Mouse (Mus musculus) lung, embryonic 14.5 days (tissue): ENCODE measurements at regions not wholly inside any gene's neighbourhood (a gene's known extent, or its start where the extent isn't known, plus 50 kb on each side); places are given as distances from the start of the nearest gene placed in this dataset.
A peak's percentile ranks its signal among the peaks of the same experiment; 100 is the strongest.

Experiments used
- ATAC-seq: fragments of 200-750 bp; cut with Nextera tagmentation; 2 replicates; pipeline ENCODE4 v1.8.0; 2017; ENCODE audit warnings: mild to moderate bottlenecking, moderate TSS enrichment, moderate library complexity; ENCODE audit not compliant: insufficient read depth
- DNase-seq: peaks from one replicate; pipeline ENCODE4 v3.0.0-alpha.2; 2015
- H3K27ac ChIP-seq: fragments of 300-500 bp; sonication (generic); 2 replicates; pipeline ENCODE4 v1.5.1; 2014; ENCODE audit warnings: low read depth, mild to moderate bottlenecking, moderate library complexity
- H3K27me3 ChIP-seq: fragments of 300-500 bp; sonication (generic); 2 replicates; pipeline ENCODE4 v1.6.1; 2014; ENCODE audit warnings: low read length, control low read depth; ENCODE audit not compliant: insufficient read depth
- H3K36me3 ChIP-seq: fragments of 300-500 bp; sonication (generic); 2 replicates; pipeline ENCODE4 v1.6.1; 2014; ENCODE audit warnings: control low read depth; ENCODE audit not compliant: insufficient read depth
- H3K4me1 ChIP-seq: fragments of 300-500 bp; sonication (generic); 2 replicates; pipeline ENCODE4 v1.6.1; 2014; ENCODE audit warnings: antibody characterized with exemption, control low read depth; ENCODE audit not compliant: insufficient read depth
- H3K4me2 ChIP-seq: fragments of 300-500 bp; sonication (generic); 2 replicates; pipeline ENCODE4 v1.6.1; 2014; ENCODE audit warnings: mild to moderate bottlenecking
- H3K4me3 ChIP-seq: fragments of 300-500 bp; sonication (generic); 2 replicates; pipeline ENCODE4 v1.5.1; 2014; ENCODE audit warnings: low read depth, low read length
- H3K9ac ChIP-seq: fragments of 300-500 bp; sonication (generic); 2 replicates; pipeline ENCODE4 v1.6.1; 2014
- H3K9me3 ChIP-seq: fragments of 300-500 bp; sonication (generic); 2 replicates; pipeline ENCODE4 v1.6.1; 2016; ENCODE audit warnings: low read depth, low read length, control low read depth
- CTCF ChIP-seq: IDR thresholded peaks from 2 replicates; pipeline ENCODE4 v1.5.1; 2016; ENCODE audit warnings: antibody characterized with exemption, low read depth
- WGBS: fragments of 180-500 bp; shearing (Covaris S2); extraction: QIAGEN DNeasy Blood & Tissue Kit; methylation state at CpG from one replicate; pipeline ENCODE4 v1.1.7; 2014; 5-methylcytosine and 5-hydroxymethylcytosine counted together

DNA sequence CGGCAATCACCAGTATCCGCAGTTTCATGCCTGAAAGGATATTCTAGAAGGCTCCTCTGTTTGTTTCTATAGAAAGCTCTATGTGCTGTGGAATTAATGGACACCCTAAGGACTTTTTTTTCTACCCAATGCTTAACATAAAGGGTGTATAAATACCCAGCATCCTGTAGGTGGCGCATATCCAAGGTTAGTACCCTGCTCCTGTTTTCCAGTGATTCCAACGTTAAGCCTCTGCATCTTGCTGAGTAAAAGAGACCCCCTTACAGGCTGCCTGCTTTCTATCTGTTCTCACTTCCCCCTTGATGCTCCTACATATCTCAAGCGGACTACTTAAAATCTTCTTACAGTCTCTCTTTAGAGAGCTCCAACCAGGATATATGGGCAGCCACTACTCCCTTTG lies 221.5 kb upstream of the Cntnap4 start:
- ATAC-seq (no peak), DNase-seq (peak; percentile 48)
- H3K27me3 ChIP-seq: no peaks in the 10 kb centered on the region
- H3K4me1 ChIP-seq: no peaks in the 10 kb centered on the region
- H3K4me2 ChIP-seq: no peak overlapping the region
- H3K4me3 ChIP-seq: no peak overlapping the region
- H3K9ac ChIP-seq: no peak overlapping the region
- no peaks in the 10 kb centered on the region for H3K9me3 ChIP-seq
- no peak overlapping the region for H3K27ac ChIP-seq
- no peaks in the 10 kb centered on the region for H3K36me3 ChIP-seq
- peak; percentile 48 for TF ChIP-seq CTCF
- 28% methylated on average over 5 of the region's 5 CpGs for WGBS

DNA sequence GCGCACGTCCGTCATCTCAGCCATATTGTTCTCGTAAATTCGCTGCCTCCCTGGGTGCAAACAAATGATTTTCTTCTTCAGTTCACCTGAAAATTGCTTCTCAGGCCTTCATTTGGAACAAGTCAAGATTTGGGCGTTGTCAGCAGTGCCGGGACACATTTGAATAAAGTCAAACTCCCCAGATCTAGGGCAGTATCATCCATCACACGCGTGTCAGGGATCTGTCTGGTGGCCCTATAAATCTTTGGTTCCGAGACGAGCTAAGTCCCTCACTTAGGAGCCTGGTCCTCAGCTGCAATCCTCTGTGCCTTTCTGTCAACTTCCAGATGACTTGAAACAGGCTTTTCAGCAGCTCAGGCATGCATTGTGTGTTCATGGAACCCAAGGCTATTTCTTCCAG lies 236.7 kb upstream of the Cntnap4 start:
- no peak for TF ChIP-seq CTCF
- no peak overlapping the region for H3K4me3 ChIP-seq
- H3K9ac ChIP-seq: no peak overlapping the region

DNA sequence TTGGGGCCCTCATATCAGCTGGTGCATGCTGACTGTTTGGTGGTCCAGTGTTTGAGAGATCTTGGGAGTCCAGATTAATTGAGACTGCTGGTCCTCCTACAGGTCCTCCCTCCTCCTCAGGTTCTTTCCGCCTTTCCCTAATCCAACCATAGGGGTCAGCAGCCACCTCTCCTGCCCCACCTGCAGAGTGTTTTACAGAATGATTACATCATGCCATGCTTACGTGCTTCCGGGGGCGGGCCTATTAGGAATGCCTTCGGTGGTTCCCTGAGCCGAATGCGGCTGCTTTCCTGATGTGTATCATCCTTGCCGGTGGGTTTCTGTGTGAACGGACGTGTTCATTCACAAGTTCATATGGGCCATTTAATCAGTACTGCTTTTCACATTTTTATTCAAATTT lies 237.8 kb upstream of the Cntnap4 start:
- no peaks in the 10 kb centered on the region for H3K36me3 ChIP-seq
- TF ChIP-seq CTCF: no peak
- no peak overlapping the region for H3K27ac ChIP-seq
- H3K9ac ChIP-seq: no peak overlapping the region
- ATAC-seq (no peak), DNase-seq (no peak)
- no peaks in the 10 kb centered on the region for H3K4me1 ChIP-seq
- no peak overlapping the region for H3K4me2 ChIP-seq
- no peak overlapping the region for H3K4me3 ChIP-seq
- no peaks in the 10 kb centered on the region for H3K27me3 ChIP-seq
- no peaks in the 10 kb centered on the region for H3K9me3 ChIP-seq
- 74% methylated on average over 10 of the region's 10 CpGs for WGBS

More for the DNA sequence above, 236.7 kb upstream of the Cntnap4 start:
- no peak overlapping the region for H3K27ac ChIP-seq
- DNase-seq (no peak), ATAC-seq (no peak)
- H3K4me2 ChIP-seq: no peak overlapping the region
- H3K4me1 ChIP-seq: no peaks in the 10 kb centered on the region
- H3K9me3 ChIP-seq: no peaks in the 10 kb centered on the region
- 44% methylated on average over 11 of the region's 11 CpGs for WGBS
- H3K27me3 ChIP-seq: no peaks in the 10 kb centered on the region
- H3K36me3 ChIP-seq: no peaks in the 10 kb centered on the region

DNA sequence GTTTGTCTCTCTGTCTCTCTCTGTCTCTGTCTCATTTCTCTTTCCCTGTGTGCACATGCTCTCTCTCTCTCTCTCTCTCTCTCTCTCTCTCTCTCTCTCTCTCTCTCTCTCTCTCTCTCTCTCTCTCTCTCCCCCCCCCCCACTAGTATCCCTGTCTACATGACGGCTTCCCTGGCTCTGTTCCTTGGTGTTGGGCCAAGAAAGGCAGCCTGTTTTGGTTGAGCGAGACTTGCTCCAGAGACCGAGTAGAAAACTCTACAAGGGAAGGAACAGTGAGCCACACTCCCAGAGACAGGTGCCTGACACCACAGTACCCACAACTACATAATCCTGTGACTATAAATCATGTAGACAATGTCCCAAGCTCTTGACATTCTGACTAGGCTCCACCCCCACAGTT lies 260.0 kb upstream of the Cntnap4 start:
- Histone ChIP-seq H3K4me2 (no peak overlapping the region), H3K36me3 (no peaks in the 10 kb centered on the region), H3K9me3 (no peaks in the 10 kb centered on the region), H3K27ac (no peak overlapping the region), H3K9ac (no peak overlapping the region), H3K27me3 (no peaks in the 10 kb centered on the region), H3K4me3 (no peak overlapping the region), H3K4me1 (no peaks in the 10 kb centered on the region)
- ATAC-seq (no peak), DNase-seq (no peak)
- WGBS: 65% methylated on average over 3 of the region's 3 CpGs
- TF ChIP-seq CTCF: no peak

DNA sequence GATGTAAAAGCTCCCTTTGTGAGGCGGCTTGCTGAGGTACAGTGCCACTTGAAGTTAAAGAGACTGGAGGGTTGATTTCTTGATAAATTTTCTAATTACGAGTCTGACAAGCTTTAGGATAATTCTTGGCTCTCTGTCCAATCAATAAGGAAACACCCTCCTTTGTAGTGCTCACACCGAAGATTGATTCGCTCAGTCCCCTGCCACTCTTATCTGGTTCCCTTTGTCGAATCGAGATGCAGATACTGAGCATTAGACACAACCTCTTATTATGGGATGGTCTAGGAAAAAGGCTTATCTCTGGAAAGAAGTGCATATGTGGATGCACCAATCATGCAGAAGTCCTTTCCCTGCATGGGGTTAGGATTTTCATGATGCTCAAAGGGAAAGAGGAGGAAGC lies 261.5 kb upstream of the Cntnap4 start:
- Histone ChIP-seq H3K4me3 (no peak overlapping the region), H3K36me3 (no peaks in the 10 kb centered on the region), H3K9ac (no peak overlapping the region), H3K27ac (no peak overlapping the region), H3K9me3 (no peaks in the 10 kb centered on the region), H3K27me3 (no peaks in the 10 kb centered on the region), H3K4me2 (no peak overlapping the region), H3K4me1 (no peaks in the 10 kb centered on the region)
- no peak for ATAC-seq
- 71% methylated on average over 6 of the region's 6 CpGs for WGBS
- no peak for TF ChIP-seq CTCF
- no peak for DNase-seq

DNA sequence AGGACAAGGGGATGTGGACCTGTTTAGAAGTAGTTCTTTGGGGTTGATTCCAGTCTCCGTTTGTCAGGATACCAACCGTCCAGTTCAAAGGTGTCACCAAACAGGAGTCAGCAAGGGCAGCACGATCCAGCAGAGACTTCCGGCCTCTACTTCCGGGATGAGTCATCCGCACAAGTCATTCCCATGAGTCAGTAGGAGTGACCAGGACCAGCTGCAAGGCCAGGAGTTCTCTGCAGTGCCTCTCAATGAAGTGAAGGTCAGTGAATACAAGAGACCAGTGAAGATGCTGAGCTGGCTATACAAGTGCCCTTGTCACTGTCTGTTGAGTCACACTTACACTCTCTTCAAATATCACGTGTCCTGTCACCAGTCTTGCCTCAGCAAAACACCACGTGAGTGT lies 272.8 kb upstream of the Cntnap4 start:
- Histone ChIP-seq H3K4me1 (no peaks in the 10 kb centered on the region), H3K4me3 (no peak overlapping the region), H3K4me2 (no peak overlapping the region), H3K9ac (no peak overlapping the region), H3K36me3 (no peaks in the 10 kb centered on the region), H3K9me3 (no peaks in the 10 kb centered on the region), H3K27ac (no peak overlapping the region), H3K27me3 (no peaks in the 10 kb centered on the region)
- WGBS: 64% methylated on average over 8 of the region's 8 CpGs
- ATAC-seq (no peak), DNase-seq (no peak)
- TF ChIP-seq CTCF: no peak

DNA sequence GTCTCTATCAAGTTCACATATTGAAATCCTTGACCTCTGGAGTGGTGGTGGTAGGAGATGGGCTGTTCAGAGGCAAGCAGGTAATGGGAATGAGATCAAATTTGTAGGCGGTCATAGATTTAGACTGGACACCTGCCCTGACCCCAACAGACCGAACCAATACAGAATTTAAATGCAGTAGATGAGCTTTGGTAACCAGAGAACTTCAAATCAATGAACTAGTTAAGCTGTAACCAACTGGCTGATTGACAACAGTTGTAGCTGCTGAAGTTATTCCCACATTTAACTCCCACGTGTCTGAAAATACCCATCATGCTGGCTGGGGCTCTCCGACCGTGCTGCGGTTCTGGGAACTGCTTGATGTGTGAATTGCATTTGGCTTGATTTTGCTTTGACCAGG lies 268.5 kb upstream of the Gm6793 start:
- no peak overlapping the region for H3K4me3 ChIP-seq
- H3K4me2 ChIP-seq: no peak overlapping the region
- no peak overlapping the region for H3K27ac ChIP-seq
- no peak for DNase-seq
- no peaks in the 10 kb centered on the region for H3K4me1 ChIP-seq
- no peak for ATAC-seq
- no peaks in the 10 kb centered on the region for H3K27me3 ChIP-seq
- no peaks in the 10 kb centered on the region for H3K9me3 ChIP-seq
- TF ChIP-seq CTCF: no peak
- no peak overlapping the region for H3K9ac ChIP-seq
- WGBS: 85% methylated on average over 6 of the region's 6 CpGs
- no peaks in the 10 kb centered on the region for H3K36me3 ChIP-seq

DNA sequence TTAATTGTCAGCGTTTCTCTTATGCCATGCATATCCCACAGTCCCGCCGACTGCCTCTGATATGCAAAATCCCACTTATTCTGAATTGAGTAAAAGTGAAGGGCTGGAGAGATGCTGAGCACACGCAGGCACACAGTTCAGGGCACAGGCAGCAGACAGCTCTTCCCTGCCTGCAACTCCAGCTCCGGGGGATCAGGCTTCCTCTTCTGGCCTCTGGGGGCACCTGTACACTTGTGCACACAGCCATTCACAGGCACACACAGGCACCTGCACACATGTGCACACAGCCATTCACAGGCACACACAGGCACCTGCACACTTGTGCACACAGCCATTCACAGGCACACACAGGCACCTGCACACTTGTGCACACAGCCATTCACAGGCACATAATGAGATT lies 254.8 kb upstream of the Gm6793 start:
- no peak for ATAC-seq
- H3K27me3 ChIP-seq: no peaks in the 10 kb centered on the region
- 67% methylated on average over 5 of the region's 5 CpGs for WGBS

More for the DNA sequence above, 254.8 kb upstream of the Gm6793 start:
- no peak for DNase-seq
- Histone ChIP-seq H3K4me2 (no peak overlapping the region), H3K36me3 (no peaks in the 10 kb centered on the region), H3K4me3 (no peak overlapping the region), H3K9ac (no peak overlapping the region), H3K27ac (no peak overlapping the region), H3K9me3 (no peaks in the 10 kb centered on the region), H3K4me1 (no peaks in the 10 kb centered on the region)
- no peak for TF ChIP-seq CTCF
